Mouse (Mus musculus) adrenal gland, postnatal 0 days (tissue): Measurements from ENCODE around the gene Btg1-ps2. TPM values are rescaled to one million over a fixed set of nuclear protein-coding genes. Genes with fewer than 3 reads are reported as not detected.

Experiments
- polyA plus RNA-seq: library from polyadenylated mRNA; unstranded; fragments of >200 nt; fragmentation: Nextera tagmentation; extraction: Ambion mirVana; gene quantifications from 2 replicates; pipeline ENCODE4 v1.2.1, GENCODE M21; 2015

The Btg1-ps2 gene
- 0.14 TPM in 1 of 2 replicates, not detected in the other for polyA plus RNA-seq

DNA sequence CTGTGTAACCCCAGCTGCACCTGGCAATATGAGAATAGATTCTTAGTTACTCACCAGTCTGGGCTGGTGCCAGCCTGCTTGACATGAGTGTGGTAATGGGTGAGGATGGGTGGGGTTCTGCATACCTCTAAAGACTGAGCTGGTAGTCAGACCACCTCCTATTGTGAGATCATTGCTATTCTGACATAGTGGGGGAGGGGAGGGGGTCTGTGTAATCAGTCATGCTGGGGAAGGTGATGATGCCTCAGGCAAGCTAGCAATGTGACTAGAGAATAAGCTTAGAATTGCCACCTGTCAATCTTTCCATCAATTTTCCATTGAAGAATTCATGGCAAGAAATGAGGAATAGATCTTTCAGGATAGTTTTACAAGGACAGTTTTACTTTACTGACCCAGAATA is at the start of gene Btg1-ps2:
TSS of gene Btg1-ps2 (minus strand) at position 101 of the 400 bp plus-strand sequence.

GRCm38 (mm10) chrX:38085041-38085440 is 42.1 kb upstream of the Btg1-ps2 start, which contains the start of gene Rhox11:
TSS of gene Rhox11 (minus strand) at chrX:38085141.

GRCm38 (mm10) chrX:38066175-38066574 is 23.3 kb upstream of the Btg1-ps2 start, which contains the start of gene Rhox10:
TSS of gene Rhox10 (plus strand) at chrX:38066475.

DNA sequence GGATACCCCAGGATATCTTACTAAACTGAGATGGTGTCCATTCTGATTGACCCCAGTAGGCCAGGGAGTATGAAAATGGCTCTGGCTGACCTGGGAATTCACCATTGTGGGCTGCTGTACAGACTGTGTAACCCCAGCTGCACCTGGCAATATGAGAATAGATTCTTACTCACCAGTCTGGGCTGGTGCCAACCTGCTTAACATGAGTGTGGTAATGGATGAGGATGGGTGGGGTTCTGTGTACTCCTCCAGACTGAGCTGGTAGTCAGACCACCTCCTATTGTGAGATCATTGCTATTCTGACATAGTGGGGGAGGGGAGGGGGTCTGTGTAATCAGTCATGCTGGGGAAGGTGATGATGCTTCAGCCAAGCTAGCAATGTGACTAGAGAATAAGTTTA is 24.3 kb downstream of the Btg1-ps2 start, which contains the start of gene Btg1-ps1:
TSS of gene Btg1-ps1 (minus strand) at position 219 of the 400 bp plus-strand sequence.

Other genes starting within 250 kb of the Btg1-ps2 start
- gene Rhox5, start 238.3 kb downstream of the Btg1-ps2 start, polyA plus RNA-seq, result 0.39 TPM in 1 of 2 replicates, not detected in the other
- 0.18 TPM in 1 of 2 replicates, not detected in the other for gene Rhox6, start 216.2 kb downstream of the Btg1-ps2 start, polyA plus RNA-seq
- gene Rhox7a, start 211.4 kb downstream of the Btg1-ps2 start, polyA plus RNA-seq, result not detected in 2 replicates
- 0.18 TPM in 1 of 2 replicates, not detected in the other for gene Rhox8, start 164.2 kb downstream of the Btg1-ps2 start, polyA plus RNA-seq
- gene Rhox7b, start 145.9 kb downstream of the Btg1-ps2 start, polyA plus RNA-seq, result not detected in 2 replicates
- gene Rhox9, start 141.3 kb downstream of the Btg1-ps2 start, polyA plus RNA-seq, result not detected in 2 replicates
- gene Btg1-ps1, start 24.3 kb downstream of the Btg1-ps2 start, polyA plus RNA-seq, result not detected in 2 replicates
- gene Rhox10, start 23.4 kb upstream of the Btg1-ps2 start, polyA plus RNA-seq, result 0.25 TPM in 1 of 2 replicates, not detected in the other
- gene Rhox11, start 42.0 kb upstream of the Btg1-ps2 start, polyA plus RNA-seq, result not detected in 2 replicates
- gene Rhox12, start 67.8 kb upstream of the Btg1-ps2 start, polyA plus RNA-seq, result not detected in 2 replicates
- gene Rhox13, start 78.1 kb upstream of the Btg1-ps2 start, polyA plus RNA-seq, result not detected in 2 replicates
- gene Zbtb33, start 146.7 kb upstream of the Btg1-ps2 start, polyA plus RNA-seq, result 2.9 and 4.5 TPM in 2 replicates
- 14.0 and 14.3 TPM in 2 replicates for gene Tmem255a, start 209.3 kb upstream of the Btg1-ps2 start, polyA plus RNA-seq